Mouse (Mus musculus): Measurements from ENCODE around the gene Zfpl1.
"Not testable (repeated sequence)": the region's sequence is repeated elsewhere in the genome, so short reads cannot be mapped to it uniquely, and the experiment has no call there.

Gene Zfpl1

GRCm38 (mm10) chr19:6084478-6085248 lies at the start of gene Zfpl1, which contains the start of gene Cdca5:
TSS of gene Zfpl1 (minus strand) at chr19:6084956.
TSS of gene Cdca5 (plus strand) at chr19:6084983.
- CTCF ChIA-PET = interaction anchor here (1.1 kb wide), 1 partner anchor 43 kb away, joined by 3 read pairs; the partner anchor contains the start of gene Snx15

- CTCF ChIA-PET = interaction anchor here (0.6 kb wide), 1 partner anchor 280 kb away, joined by 3 read pairs; no protein-coding TSS in a partner anchor
Observed at GRCm38 (mm10) chr19:6133197-6133596, 48.4 kb upstream of the Zfpl1 start.

DNA sequence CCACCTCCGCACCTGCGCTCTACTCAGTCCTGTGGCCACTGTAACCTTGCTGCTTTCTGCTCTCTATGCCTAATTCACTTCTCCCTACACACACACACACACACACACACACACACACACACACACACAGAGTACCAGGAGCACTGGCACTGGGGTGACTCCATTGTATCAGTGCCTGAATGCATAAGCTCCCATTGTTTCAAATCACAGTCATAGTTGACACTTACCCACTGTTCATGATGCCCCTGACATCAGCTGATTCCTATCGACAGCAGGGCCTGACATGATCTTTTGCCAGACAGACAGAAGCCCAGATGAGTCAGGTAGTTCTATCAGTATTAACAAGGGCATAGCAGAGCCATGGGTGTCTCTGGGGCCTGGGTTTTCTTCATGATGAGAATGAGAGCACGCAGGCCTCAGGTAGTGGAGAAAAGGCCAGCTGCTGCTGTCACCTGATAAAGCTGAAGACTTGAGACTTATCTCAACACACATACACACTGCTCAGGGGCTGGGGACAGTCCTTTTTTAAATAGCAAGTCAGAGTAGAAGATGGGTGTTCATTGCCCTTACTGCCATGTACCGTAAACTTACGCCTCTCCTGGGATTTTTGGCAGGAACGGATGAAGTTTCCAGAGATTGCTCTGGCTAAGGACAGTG lies 47.5 kb upstream of the Zfpl1 start:
- CTCF ChIA-PET = no interaction called here

- CTCF ChIA-PET = not testable (repeated sequence)
Observed at GRCm38 (mm10) chr19:6130414-6131128, 45.8 kb upstream of the Zfpl1 start.

DNA sequence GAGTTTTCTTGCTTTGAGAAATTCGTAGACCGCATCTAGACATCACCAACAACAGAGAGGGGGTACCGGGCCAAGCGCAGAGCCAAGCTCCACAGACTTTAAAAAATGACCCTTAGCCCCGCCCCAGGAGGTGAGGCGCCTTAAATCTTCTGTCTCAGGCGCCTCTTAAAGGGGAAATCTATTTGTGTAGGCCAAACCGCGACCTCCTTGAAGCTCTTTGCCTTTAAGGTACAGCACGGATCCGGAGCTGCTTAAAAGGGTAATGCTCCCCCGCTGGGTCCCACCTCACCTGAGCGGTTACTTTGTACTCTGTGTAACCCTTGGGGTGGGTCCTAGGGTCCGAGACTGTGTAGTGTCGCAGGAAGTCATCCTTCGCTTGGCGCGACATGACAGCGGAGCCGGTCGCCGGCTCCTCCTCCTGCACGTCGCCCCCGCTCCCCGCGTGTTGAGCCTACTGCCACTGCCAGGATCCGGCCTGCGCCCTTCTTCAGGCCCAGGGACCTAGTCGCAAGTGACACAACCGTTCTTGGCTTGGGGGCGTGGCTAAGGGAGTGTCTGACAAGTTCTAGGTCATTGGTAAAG lies 43.1 kb upstream of the Zfpl1 start, which contains the start of gene Snx15:
Snx15 (minus strand) TSS at position 545 of the 582 bp plus-strand sequence.
- CTCF ChIA-PET = interaction anchor here (0.6 to 1.2 kb wide), 6 partner anchors 9 to 1702 kb away, joined by 3 to 8 read pairs (median 3); partner anchors contain the start of genes Cd248, Cdca5 and Zfpl1

GRCm38 (mm10) chr19:6126789-6127580 lies 42.2 kb upstream of the Zfpl1 start:
- CTCF ChIA-PET = interaction anchor here (0.6 to 1.2 kb wide), 3 partner anchors 8 to 162 kb away, joined by 3 to 8 read pairs (median 6); partner anchors contain the start of genes Cdca5 and Zfpl1

DNA sequence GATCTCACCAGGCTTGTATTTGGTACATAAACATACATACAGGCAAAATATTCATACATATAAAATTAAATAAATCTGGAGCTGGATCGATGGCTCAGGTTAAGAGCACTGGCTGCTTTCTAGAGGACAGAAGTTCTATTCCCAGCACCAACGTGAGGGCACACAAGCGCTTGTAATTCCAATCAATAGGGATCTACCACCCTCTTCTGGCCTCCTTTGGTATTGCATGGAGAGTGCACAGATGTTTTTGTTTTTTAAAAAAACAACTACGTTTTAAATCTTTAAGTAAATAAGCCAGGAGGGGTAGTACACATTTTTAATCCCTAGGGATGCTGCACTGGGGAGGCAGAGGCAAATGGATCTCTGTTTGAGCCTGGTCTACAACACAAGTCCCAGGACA lies 41.5 kb upstream of the Zfpl1 start:
- CTCF ChIA-PET = no interaction called here

GRCm38 (mm10) chr19:6124898-6125297 lies 40.1 kb upstream of the Zfpl1 start:
- CTCF ChIA-PET = interaction anchor here (0.6 to 0.7 kb wide), 3 partner anchors 64 to 1141 kb away, joined by 5 to 6 read pairs (median 5); no protein-coding TSS in a partner anchor

GRCm38 (mm10) chr19:6123330-6123729 lies 38.6 kb upstream of the Zfpl1 start:
- CTCF ChIA-PET = interaction anchor here (0.6 kb wide), 1 partner anchor 11 kb away, joined by 3 read pairs; no protein-coding TSS in a partner anchor

DNA sequence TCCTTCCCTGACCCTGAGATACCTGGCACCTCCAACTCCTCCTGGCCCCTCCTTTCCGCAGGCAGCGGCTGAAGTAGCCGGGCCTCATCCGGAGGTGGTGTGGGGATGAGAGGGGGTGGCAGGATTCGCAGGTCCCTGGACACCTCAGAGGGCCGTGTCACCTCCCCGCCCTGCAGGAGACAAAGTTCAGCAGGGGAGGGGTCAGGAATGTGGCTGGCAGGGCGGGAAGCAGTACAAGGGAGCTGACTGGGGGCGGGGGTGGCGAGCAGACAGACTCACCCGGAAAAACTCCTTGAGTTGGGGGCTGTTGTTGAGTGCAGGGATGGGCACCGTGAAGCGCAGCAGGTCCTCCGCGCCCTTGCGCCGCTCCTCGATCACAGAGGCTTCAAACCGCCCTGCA lies 37.0 kb upstream of the Zfpl1 start:
- CTCF ChIA-PET = no interaction called here

DNA sequence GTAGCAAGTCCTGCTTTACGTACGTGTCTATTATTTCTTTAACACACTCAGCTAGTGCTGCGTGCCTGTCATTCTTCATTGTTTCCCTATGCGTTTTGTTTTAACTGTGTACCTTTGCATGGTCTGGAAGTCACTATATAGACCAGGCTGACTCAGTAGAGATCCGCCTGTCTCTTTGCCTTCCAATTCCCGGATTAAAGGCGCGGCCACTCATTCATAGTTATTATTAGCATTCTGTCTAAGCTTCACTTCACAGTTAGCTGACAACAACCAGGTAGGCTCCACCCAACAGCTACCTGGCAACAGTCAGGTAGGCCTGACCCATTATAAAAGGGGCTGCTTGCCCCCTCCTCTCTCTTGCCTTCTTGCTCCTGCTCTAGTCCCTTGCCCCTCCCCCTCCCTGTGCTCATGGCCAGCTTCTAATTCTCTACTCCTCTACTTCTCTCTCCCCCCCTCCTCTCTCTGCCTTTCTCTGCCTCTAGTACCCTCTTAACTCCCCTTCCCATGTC lies 34.0 kb upstream of the Zfpl1 start:
- CTCF ChIA-PET = interaction anchor here (0.6 kb wide), 1 partner anchor 9 kb away, joined by 6 read pairs; no protein-coding TSS in a partner anchor

GRCm38 (mm10) chr19:6117986-6118676 lies 33.4 kb upstream of the Zfpl1 start, which contains the start of gene Sac3d1:
TSS of gene Sac3d1 (minus strand) at chr19:6118650.
- CTCF ChIA-PET = no interaction called here

GRCm38 (mm10) chr19:6117346-6117985 lies 32.7 kb upstream of the Zfpl1 start:
- CTCF ChIA-PET = no interaction called here

DNA sequence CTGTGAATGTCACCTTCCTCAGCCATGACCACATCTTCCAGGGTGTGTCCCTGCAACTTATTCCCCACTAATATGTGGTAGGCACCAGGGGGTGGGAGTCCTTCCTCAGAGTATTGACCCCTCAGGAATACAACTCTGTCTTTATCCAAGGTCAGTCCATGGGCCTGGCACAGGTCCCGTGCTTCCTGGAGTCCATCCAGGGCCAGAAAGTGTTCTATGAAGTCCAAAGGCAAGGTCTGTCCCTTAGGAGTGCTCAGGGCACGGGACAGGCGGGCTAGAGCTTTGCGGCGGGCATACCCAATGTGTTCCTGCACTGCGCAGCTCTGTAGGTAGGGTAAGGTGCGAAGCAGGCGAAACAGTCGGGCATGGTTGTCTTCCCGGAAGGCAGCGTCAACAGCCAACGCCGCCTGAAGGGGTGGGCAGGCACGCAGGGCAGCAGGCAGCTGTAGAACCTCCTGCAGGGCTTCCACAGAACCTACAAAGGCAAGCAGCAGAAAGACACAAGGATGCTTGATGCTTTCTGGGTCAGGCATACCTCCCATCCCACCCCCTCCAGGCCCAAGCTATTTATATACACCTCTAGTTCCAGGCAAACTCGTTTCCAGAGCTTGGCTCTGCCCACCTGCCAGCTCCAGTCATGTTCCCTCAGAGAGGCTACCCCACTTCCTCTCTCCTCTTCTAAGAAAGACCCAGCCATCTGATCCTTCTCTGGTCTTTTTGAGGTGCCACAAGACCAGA lies 31.5 kb upstream of the Zfpl1 start:
- CTCF ChIA-PET = interaction anchor here (0.6 kb wide), 1 partner anchor 606 kb away, joined by 5 read pairs; no protein-coding TSS in a partner anchor

GRCm38 (mm10) chr19:6113116-6113515 lies 28.4 kb upstream of the Zfpl1 start:
- CTCF ChIA-PET = no interaction called here

DNA sequence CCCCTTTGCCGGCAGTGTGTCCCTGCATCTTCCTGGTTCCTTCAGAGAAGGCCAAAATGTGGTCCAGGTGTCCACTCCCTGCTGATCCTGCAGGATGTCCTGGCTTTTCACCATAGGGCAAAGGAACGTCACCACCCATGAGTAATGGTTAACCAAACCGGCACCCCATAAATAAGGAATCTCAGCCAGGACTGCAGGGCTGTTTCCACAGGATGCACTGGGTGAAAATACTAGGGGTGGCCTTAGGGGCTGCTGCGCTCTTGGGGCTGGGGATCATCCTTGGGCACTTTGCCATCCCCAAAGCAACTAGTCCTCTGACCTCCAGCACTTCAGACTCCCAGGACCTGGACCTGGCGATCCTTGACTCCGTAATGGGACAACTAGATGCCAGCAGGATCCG lies 20.8 kb upstream of the Zfpl1 start, which contains the start of gene Naaladl1:
Naaladl1 (plus strand) TSS at position 197 of the 400 bp plus-strand sequence.
- CTCF ChIA-PET = no interaction called here

DNA sequence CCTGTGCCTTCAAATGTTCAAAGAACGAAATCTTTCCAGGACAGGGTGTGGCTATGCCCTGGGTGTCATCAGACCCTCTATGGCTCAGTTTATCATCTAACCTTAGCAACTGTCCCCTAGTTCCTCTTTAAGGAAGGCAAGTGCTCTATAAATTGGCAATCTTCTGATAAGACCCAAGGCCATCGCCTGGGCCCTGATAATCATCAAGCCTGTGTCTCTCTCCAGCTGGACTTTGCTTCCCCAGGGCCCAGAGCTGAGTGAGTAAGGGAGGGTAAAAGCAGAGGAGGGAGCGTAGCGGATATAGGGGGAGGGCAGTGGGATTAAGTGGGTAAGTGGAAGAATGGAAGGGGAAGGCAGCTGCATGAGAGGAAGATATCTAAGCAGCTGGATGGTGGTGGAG lies 19.7 kb upstream of the Zfpl1 start:
- CTCF ChIA-PET = no interaction called here

DNA sequence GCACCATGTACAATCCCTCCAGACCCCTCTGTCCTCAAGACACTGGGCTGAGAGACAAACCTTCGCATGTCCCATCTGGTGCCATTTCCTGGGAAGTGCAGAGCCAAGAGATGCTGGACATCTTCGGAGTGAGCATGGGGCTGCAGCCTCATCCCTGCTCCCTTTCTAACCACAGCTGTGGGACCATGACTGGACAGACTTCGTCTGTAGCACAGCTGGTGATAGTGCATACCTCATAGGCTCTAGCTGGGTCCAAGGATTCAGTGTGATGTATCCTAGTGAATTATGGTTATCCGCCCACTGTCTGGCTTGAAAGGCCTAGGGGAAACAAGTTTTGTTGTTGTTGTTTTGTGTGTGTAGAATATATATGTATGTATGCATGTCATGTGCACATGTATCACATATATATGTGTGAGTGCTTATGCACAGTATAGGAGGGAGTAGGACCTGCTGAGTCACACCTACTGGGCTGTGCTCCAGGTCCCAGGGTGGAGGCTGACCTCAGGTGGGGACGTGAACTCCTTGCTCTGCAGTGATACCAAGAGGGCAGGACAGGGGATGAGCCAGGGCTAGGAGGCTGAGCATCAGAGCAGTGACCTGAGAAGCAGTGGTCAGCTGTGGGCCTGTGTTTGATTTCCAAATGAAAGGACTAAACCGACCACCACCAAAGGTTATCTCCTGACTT lies 17.6 kb upstream of the Zfpl1 start:
- CTCF ChIA-PET = no interaction called here

Data from spleen, embryonic (tissue).